Mouse (Mus musculus): ENCODE measurements at regions not wholly inside any gene's neighbourhood (a gene's known extent, or its start where the extent isn't known, plus 50 kb on each side); places are given as distances from the start of the nearest gene placed in this dataset.
A peak's percentile ranks its signal among the peaks of the same experiment; 100 is the strongest.

GRCm38 (mm10) chr13:20661243-20661642, 132.7 kb upstream of the Aoah start:
- Histone ChIP-seq H3K4me2 (ENCODE audit: insufficient read depth, low read depth, poor library complexity, severe bottlenecking) (no peak overlapping the region), H3K36me3 (replicated peaks in 1 of 2; ENCODE audit: control insufficient read depth in 1 of 2, insufficient read depth in 1 of 2, low read length in 1 of 2) (no peaks in the 10 kb centered on the region), H3K27me3 (replicated peaks) (no peaks in the 10 kb centered on the region), H3K4me3 (replicated peaks in 1 of 3; ENCODE audit: low read depth in 2 of 3, low read length in 2 of 3, poor library complexity in 1 of 3) (no peak overlapping the region), H3K9ac (ENCODE audit: insufficient read depth, low read depth) (no peak overlapping the region), H3K4me1 (ENCODE audit: control insufficient read depth in 1 of 2, insufficient read depth in 2 of 2) (no peaks in the 10 kb centered on the region), H3K27ac (ENCODE audit: insufficient read depth, low read depth) (no peak overlapping the region), H3K9me3 (replicated peaks; ENCODE audit: low read length) (no peaks in the 10 kb centered on the region), H3K79me2 (replicated peaks; ENCODE audit: control insufficient read depth, extremely low read depth, insufficient read depth, poor library complexity, severe bottlenecking) (no peaks in the 10 kb centered on the region)
- dilution Hi-C loops (cut with MboI; ENCODE audit: extremely low pct_ligation_motif_present, extremely low pct_unique_long_range_greater_than_20kb, low sequenced_read_pairs), result no loop called here
- in situ Hi-C loops (cut with MboI; ENCODE audit: low pct_ligation_motif_present, low pct_unique_long_range_greater_than_20kb, low sequenced_read_pairs), result no loop called here
- no peak for DNase-seq (ENCODE audit: extremely low read depth)
- TF ChIP-seq TCF12 (IDR thresholded peaks at IDR 0.05; ENCODE audit: low read depth, low read length), result no peak
- TF ChIP-seq KAT2A (IDR thresholded peaks at IDR 0.05; ENCODE audit: insufficient replicate concordance, low read length), result no peak
- TF ChIP-seq MAZ (IDR thresholded peaks at IDR 0.05; ENCODE audit: low read depth, low read length), result no peak
- TF ChIP-seq MXI1 (IDR thresholded peaks at IDR 0.05; ENCODE audit: low read depth, low read length), result no peak
- TF ChIP-seq MAFK (IDR thresholded peaks at IDR 0.05; ENCODE audit: insufficient replicate concordance, low read length), result no peak
- no peak for TF ChIP-seq RCOR1 (conservative IDR thresholded peaks at IDR 0.05; ENCODE audit: low read depth, low read length)
- TF ChIP-seq EP300 (IDR thresholded peaks at IDR 0.05; ENCODE audit: low read length), result no peak
- TF ChIP-seq SIN3A (IDR thresholded peaks at IDR 0.05; ENCODE audit: low read length), result no peak
- TF ChIP-seq ZKSCAN1 (IDR thresholded peaks at IDR 0.05; ENCODE audit: borderline replicate concordance, low read depth, low read length), result no peak
- no peak for TF ChIP-seq CTCF (conservative IDR thresholded peaks at IDR 0.05 in 1 of 2, IDR thresholded peaks at IDR 0.05 in 1 of 2; ENCODE audit: low read depth in 2 of 2, low read length in 2 of 2)
- TF ChIP-seq E2F4 (IDR thresholded peaks at IDR 0.05; ENCODE audit: insufficient replicate concordance, low read depth, low read length), result no peak
- no peak for TF ChIP-seq SMC3 (IDR thresholded peaks at IDR 0.05; ENCODE audit: low read depth, low read length)
- no peak for TF ChIP-seq USF1 (IDR thresholded peaks at IDR 0.05; ENCODE audit: low read depth, low read length)
- no peak for TF ChIP-seq UBTF (IDR thresholded peaks at IDR 0.05; ENCODE audit: low read depth, low read length)
- TF ChIP-seq USF2 (conservative IDR thresholded peaks at IDR 0.05; ENCODE audit: low read depth, low read length), result no peak
- no peak for TF ChIP-seq GABPA (IDR thresholded peaks at IDR 0.05; ENCODE audit: insufficient replicate concordance, low read depth, low read length)
- no peak for TF ChIP-seq ETS1 (conservative IDR thresholded peaks at IDR 0.05; ENCODE audit: low read depth, low read length)

GRCm38 (mm10) chr13:20678754-20679153, 115.2 kb upstream of the Aoah start:
- H3K4me3 ChIP-seq (replicated peaks in 1 of 3; ENCODE audit: low read depth in 2 of 3, low read length in 2 of 3, poor library complexity in 1 of 3), result no peak overlapping the region
- no peaks in the 10 kb centered on the region for H3K4me1 ChIP-seq (ENCODE audit: control insufficient read depth in 1 of 2, insufficient read depth in 2 of 2)
- no peak overlapping the region for H3K4me2 ChIP-seq (ENCODE audit: insufficient read depth, low read depth, poor library complexity, severe bottlenecking)
- no peaks in the 10 kb centered on the region for H3K79me2 ChIP-seq (replicated peaks; ENCODE audit: control insufficient read depth, extremely low read depth, insufficient read depth, poor library complexity, severe bottlenecking)
- dilution Hi-C loops (cut with MboI; ENCODE audit: extremely low pct_ligation_motif_present, extremely low pct_unique_long_range_greater_than_20kb, low sequenced_read_pairs) (no loop called here), in situ Hi-C loops (cut with MboI; ENCODE audit: low pct_ligation_motif_present, low pct_unique_long_range_greater_than_20kb, low sequenced_read_pairs) (no loop called here)
- peak; percentile 11 for DNase-seq (ENCODE audit: extremely low read depth)
- H3K27ac ChIP-seq (ENCODE audit: insufficient read depth, low read depth), result no peak overlapping the region
- TF ChIP-seq SMC3 (IDR thresholded peaks at IDR 0.05; ENCODE audit: low read depth, low read length) (peak; percentile 42), CTCF (conservative IDR thresholded peaks at IDR 0.05 in 1 of 2, IDR thresholded peaks at IDR 0.05 in 1 of 2; ENCODE audit: low read depth in 2 of 2, low read length in 2 of 2) (peak in 1 of 2 experiments; percentile 58; a peak in 2 of 4 replicates), RAD21 (IDR thresholded peaks at IDR 0.05; ENCODE audit: low read depth, low read length) (peak; percentile 66), IRF4 (IDR thresholded peaks at IDR 0.05; ENCODE audit: low read depth, low read length) (no peak)
- H3K9ac ChIP-seq (ENCODE audit: insufficient read depth, low read depth), result no peak overlapping the region
- no peaks in the 10 kb centered on the region for H3K36me3 ChIP-seq (replicated peaks in 1 of 2; ENCODE audit: control insufficient read depth in 1 of 2, insufficient read depth in 1 of 2, low read length in 1 of 2)
- no peaks in the 10 kb centered on the region for H3K27me3 ChIP-seq (replicated peaks)
- H3K9me3 ChIP-seq (replicated peaks; ENCODE audit: low read length), result no peaks in the 10 kb centered on the region

All from CH12.LX (cell line).